Mouse (Mus musculus): ENCODE data around the gene Tgif1. TPM values are rescaled to one million over a fixed set of nuclear protein-coding genes. Genes with fewer than 3 reads are reported as not detected.

The Tgif1 gene
- polyA plus RNA-seq, 2 experiments = 5.0 to 7.0 TPM

GRCm38 (mm10) chr17:70836820-70837219 lies 16.5 kb downstream of the Tgif1 start:
- Histone ChIP-seq H3K36me3 (replicated peaks; ENCODE audit: control insufficient read depth, insufficient read depth, low read depth) (no peaks in the 10 kb centered on the region), H3K4me1 (replicated peaks; ENCODE audit: control insufficient read depth in 2 of 2, insufficient read depth in 2 of 2, low read length in 1 of 2) (peaks cover 0 to 2% of the 10 kb centered on the region in 2 experiments; a peak in 1 of 4 replicates), H3K4me2 (ENCODE audit: low read depth) (no peak overlapping the region), H3K4me3 (ENCODE audit: insufficient read depth in 1 of 2, low read depth in 2 of 2, low read length in 2 of 2) (no peak overlapping the region), H3K9me3 (ENCODE audit: control insufficient read depth, low read length) (no peaks in the 10 kb centered on the region), H3K9ac (replicated peaks) (no peak overlapping the region), H3K27me3 (ENCODE audit: control insufficient read depth, insufficient read depth, low read length) (peaks cover 8% of the 10 kb centered on the region), H3K27ac (no peak overlapping the region)
- 67% methylated on average over 7 of the region's 7 CpGs for WGBS (ENCODE audit: insufficient replicate concordance)
- TF ChIP-seq CTCF (IDR thresholded peaks at IDR 0.05; ENCODE audit: low read depth) (no peak), EP300 (IDR thresholded peaks at IDR 0.05; ENCODE audit: low read depth) (no peak)
- ATAC-seq (ENCODE audit: insufficient read depth) (no peak), DNase-seq (ENCODE audit: low read depth in 3 of 3, low spot score in 3 of 3) (no peak)

GRCm38 (mm10) chr17:70835071-70835790 lies 18.1 kb downstream of the Tgif1 start:
- H3K4me2 ChIP-seq (ENCODE audit: low read depth) = peak overlapping the region; percentile 53
- peaks cover 0 to 2% of the 10 kb centered on the region in 2 experiments; a peak in 1 of 4 replicates for H3K4me1 ChIP-seq (replicated peaks; ENCODE audit: control insufficient read depth in 2 of 2, insufficient read depth in 2 of 2, low read length in 1 of 2)
- H3K9ac ChIP-seq (replicated peaks) = no peak overlapping the region
- H3K36me3 ChIP-seq (replicated peaks; ENCODE audit: control insufficient read depth, insufficient read depth, low read depth) = no peaks in the 10 kb centered on the region
- no peak for ATAC-seq (ENCODE audit: insufficient read depth)
- H3K4me3 ChIP-seq (ENCODE audit: insufficient read depth in 1 of 2, low read depth in 2 of 2, low read length in 2 of 2) = peak overlapping the region in 1 of 2 experiments; percentile 33; a peak in 2 of 4 replicates
- H3K27me3 ChIP-seq (ENCODE audit: control insufficient read depth, insufficient read depth, low read length) = peaks cover 8% of the 10 kb centered on the region
- TF ChIP-seq EP300 (IDR thresholded peaks at IDR 0.05; ENCODE audit: low read depth) (no peak), CTCF (IDR thresholded peaks at IDR 0.05; ENCODE audit: low read depth) (no peak)
- WGBS (ENCODE audit: insufficient replicate concordance) = 3% methylated on average over 10 of the region's 10 CpGs
- no peak for DNase-seq (ENCODE audit: low read depth in 3 of 3, low spot score in 3 of 3)
- no peak overlapping the region for H3K27ac ChIP-seq
- no peaks in the 10 kb centered on the region for H3K9me3 ChIP-seq (ENCODE audit: control insufficient read depth, low read length)

DNA sequence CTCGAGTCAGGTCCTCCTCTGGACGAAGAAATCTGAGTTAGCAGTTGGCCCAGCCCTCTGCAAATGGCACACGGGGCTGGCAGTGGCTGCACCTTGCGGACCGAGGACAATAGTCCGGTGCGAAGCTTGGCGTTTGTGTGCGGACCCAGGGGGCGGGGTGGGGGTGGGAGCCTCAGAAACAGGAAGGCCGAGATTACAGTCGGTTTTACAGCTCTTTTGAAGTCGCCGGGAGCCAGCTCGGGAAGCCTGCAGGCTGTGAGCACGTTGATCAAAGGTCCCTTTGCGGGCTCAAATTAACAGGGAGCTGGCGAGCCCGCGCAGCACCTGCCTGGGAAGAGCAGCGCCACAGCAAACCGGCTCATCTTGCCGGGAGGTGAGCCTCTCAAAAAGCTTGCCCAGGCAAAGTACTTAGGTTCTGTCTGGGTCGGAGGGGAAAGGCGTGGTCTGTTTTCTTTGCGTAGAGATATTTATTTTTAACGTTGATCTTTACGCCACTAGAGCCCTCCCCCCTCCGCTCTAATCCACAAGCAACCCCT lies 18.8 kb downstream of the Tgif1 start:
- Histone ChIP-seq H3K9me3 (ENCODE audit: control insufficient read depth, low read length) (no peaks in the 10 kb centered on the region), H3K9ac (replicated peaks) (no peak overlapping the region), H3K36me3 (replicated peaks; ENCODE audit: control insufficient read depth, insufficient read depth, low read depth) (no peaks in the 10 kb centered on the region), H3K4me1 (replicated peaks; ENCODE audit: control insufficient read depth in 2 of 2, insufficient read depth in 2 of 2, low read length in 1 of 2) (peaks cover 0 to 2% of the 10 kb centered on the region in 2 experiments; a peak in 1 of 4 replicates), H3K27me3 (ENCODE audit: control insufficient read depth, insufficient read depth, low read length) (peaks cover 8% of the 10 kb centered on the region), H3K4me3 (ENCODE audit: insufficient read depth in 1 of 2, low read depth in 2 of 2, low read length in 2 of 2) (peak overlapping the region; percentile 33 to 48), H3K27ac (no peak overlapping the region), H3K4me2 (ENCODE audit: low read depth) (peak overlapping the region; percentile 53)
- no peak for TF ChIP-seq EP300 (IDR thresholded peaks at IDR 0.05; ENCODE audit: low read depth)
- ATAC-seq (ENCODE audit: insufficient read depth) = peak; percentile 66; the same call in 1 of the 2 replicates
- 1% methylated on average over 29 of the region's 29 CpGs for WGBS (ENCODE audit: insufficient replicate concordance)
- no peak for DNase-seq (ENCODE audit: low read depth in 3 of 3, low spot score in 3 of 3)

- Histone ChIP-seq H3K4me3 (ENCODE audit: insufficient read depth in 1 of 2, low read depth in 2 of 2, low read length in 2 of 2) (no peak overlapping the region), H3K4me2 (ENCODE audit: low read depth) (no peak overlapping the region), H3K4me1 (replicated peaks; ENCODE audit: control insufficient read depth in 2 of 2, insufficient read depth in 2 of 2, low read length in 1 of 2) (peaks cover 0 to 2% of the 10 kb centered on the region in 2 experiments; a peak in 1 of 4 replicates), H3K27ac (no peak overlapping the region), H3K9ac (replicated peaks) (no peak overlapping the region), H3K36me3 (replicated peaks; ENCODE audit: control insufficient read depth, insufficient read depth, low read depth) (no peaks in the 10 kb centered on the region), H3K27me3 (ENCODE audit: control insufficient read depth, insufficient read depth, low read length) (peaks cover 8% of the 10 kb centered on the region), H3K9me3 (ENCODE audit: control insufficient read depth, low read length) (no peaks in the 10 kb centered on the region)
- 21% methylated on average over 9 of the region's 9 CpGs for WGBS (ENCODE audit: insufficient replicate concordance)
- TF ChIP-seq CTCF (IDR thresholded peaks at IDR 0.05; ENCODE audit: low read depth) (no peak), EP300 (IDR thresholded peaks at IDR 0.05; ENCODE audit: low read depth) (no peak)
- DNase-seq (ENCODE audit: low read depth in 3 of 3, low spot score in 3 of 3) = no peak
- ATAC-seq (ENCODE audit: insufficient read depth) = peak; percentile 12; the same call in 1 of the 2 replicates
Measured at GRCm38 (mm10) chr17:70832544-70832943, 20.8 kb downstream of the Tgif1 start.

GRCm38 (mm10) chr17:70831591-70831990 lies 21.8 kb downstream of the Tgif1 start:
- WGBS (ENCODE audit: insufficient replicate concordance) = 60% methylated on average over 4 of the region's 4 CpGs
- no peak overlapping the region for H3K4me3 ChIP-seq (ENCODE audit: insufficient read depth in 1 of 2, low read depth in 2 of 2, low read length in 2 of 2)
- no peak for ATAC-seq (ENCODE audit: insufficient read depth)
- TF ChIP-seq EP300 (IDR thresholded peaks at IDR 0.05; ENCODE audit: low read depth) (no peak), CTCF (IDR thresholded peaks at IDR 0.05; ENCODE audit: low read depth) (no peak)
- H3K27ac ChIP-seq = no peak overlapping the region
- H3K36me3 ChIP-seq (replicated peaks; ENCODE audit: control insufficient read depth, insufficient read depth, low read depth) = no peaks in the 10 kb centered on the region
- H3K4me1 ChIP-seq (replicated peaks; ENCODE audit: control insufficient read depth in 2 of 2, insufficient read depth in 2 of 2, low read length in 1 of 2) = peaks cover 0 to 2% of the 10 kb centered on the region in 2 experiments; a peak in 1 of 4 replicates
- no peaks in the 10 kb centered on the region for H3K9me3 ChIP-seq (ENCODE audit: control insufficient read depth, low read length)
- no peak for DNase-seq (ENCODE audit: low read depth in 3 of 3, low spot score in 3 of 3)
- no peak overlapping the region for H3K9ac ChIP-seq (replicated peaks)
- H3K27me3 ChIP-seq (ENCODE audit: control insufficient read depth, insufficient read depth, low read length) = peaks cover 8% of the 10 kb centered on the region
- no peak overlapping the region for H3K4me2 ChIP-seq (ENCODE audit: low read depth)

Data from liver, embryonic 14.5 days (tissue).